Mouse (Mus musculus) G1E (cell line): ENCODE results near the gene Sorl1. TPM values are rescaled to one million over a fixed set of nuclear protein-coding genes. Genes with fewer than 3 reads are reported as not detected.

Experiments used
- ATAC-seq: 2 replicates; pipeline ENCODE4 v1.8.0; 2016; ENCODE audit warnings: mild to moderate bottlenecking; ENCODE audit not compliant: insufficient number of reproducible peaks, poor library complexity, low FRiP score, severe bottlenecking; ENCODE audit errors: extremely low read depth
- DNase-seq: peaks from one replicate; pipeline ENCODE4 v3.0.0; 2012; ENCODE audit warnings: low spot score
- H3K27me3 ChIP-seq: 2 replicates; pipeline ENCODE4 v1.6.1; 2012; ENCODE audit warnings: mild to moderate bottlenecking, low read length, inconsistent platforms; ENCODE audit not compliant: insufficient read depth
- H3K36me3 ChIP-seq: replicated peaks from 2 replicates; pipeline ENCODE3; 2012; ENCODE audit warnings: mild to moderate bottlenecking, inconsistent platforms
- H3K4me1 ChIP-seq: 2 replicates; pipeline ENCODE4 v1.6.1; 2012; ENCODE audit warnings: low read depth, low read length, inconsistent platforms, mixed read lengths; ENCODE audit not compliant: insufficient read depth
- H3K4me3 ChIP-seq: 2 replicates; pipeline ENCODE4 v1.5.1; 2012; ENCODE audit warnings: low read depth, mild to moderate bottlenecking, inconsistent platforms, low read length, moderate library complexity, mixed read lengths
- H3K9me3 ChIP-seq: replicated peaks from 2 replicates; pipeline ENCODE4 v1.6.1; 2012; ENCODE audit warnings: inconsistent platforms
- CTCF ChIP-seq: IDR thresholded peaks from 2 replicates; pipeline ENCODE4 v1.5.1; 2012; ENCODE audit warnings: low read depth, low read length, inconsistent platforms, mixed read lengths
- GATA1 ChIP-seq: IDR thresholded peaks from 2 replicates; pipeline ENCODE4 v1.6.1; 2012; ENCODE audit warnings: borderline replicate concordance, low read length, inconsistent platforms, mixed read lengths
- GATA2 ChIP-seq: IDR thresholded peaks from 2 replicates; pipeline ENCODE4 v1.6.1; 2012; ENCODE audit warnings: low read depth, low read length, inconsistent platforms, borderline replicate concordance
- POLR2AphosphoS5 ChIP-seq: IDR thresholded peaks from 2 replicates; pipeline ENCODE4 v1.6.1; 2012; ENCODE audit warnings: low read depth, low read length, inconsistent platforms; ENCODE audit not compliant: insufficient replicate concordance
- TAL1 ChIP-seq: conservative IDR thresholded peaks from 2 replicates; pipeline ENCODE4 v1.6.1; 2012; ENCODE audit warnings: low read depth, low read length, inconsistent platforms, mixed read lengths
- polyA plus RNA-seq: library from polyadenylated mRNA; stranded (reverse); fragments of >175 nt; gene quantifications from 2 replicates; pipeline ENCODE4 v1.2.3, GENCODE M21; 2012
- total RNA-seq, 2 experiments: library from RNA; stranded (forward) in 1 of 2; stranded (reverse) in 1 of 2; fragments of 200-1000 nt in 1 of 2; fragments of >200 nt in 1 of 2; fragmentation: Nextera tagmentation in 1 of 2; gene quantifications; 2 replicates each; pipeline ENCODE4 v1.2.3; 2014 to 2017

Sorl1 gene
- total and polyA plus RNA-seq, 3 experiments: under 0.01 to 0.05 TPM; not detected in 1

DNA sequence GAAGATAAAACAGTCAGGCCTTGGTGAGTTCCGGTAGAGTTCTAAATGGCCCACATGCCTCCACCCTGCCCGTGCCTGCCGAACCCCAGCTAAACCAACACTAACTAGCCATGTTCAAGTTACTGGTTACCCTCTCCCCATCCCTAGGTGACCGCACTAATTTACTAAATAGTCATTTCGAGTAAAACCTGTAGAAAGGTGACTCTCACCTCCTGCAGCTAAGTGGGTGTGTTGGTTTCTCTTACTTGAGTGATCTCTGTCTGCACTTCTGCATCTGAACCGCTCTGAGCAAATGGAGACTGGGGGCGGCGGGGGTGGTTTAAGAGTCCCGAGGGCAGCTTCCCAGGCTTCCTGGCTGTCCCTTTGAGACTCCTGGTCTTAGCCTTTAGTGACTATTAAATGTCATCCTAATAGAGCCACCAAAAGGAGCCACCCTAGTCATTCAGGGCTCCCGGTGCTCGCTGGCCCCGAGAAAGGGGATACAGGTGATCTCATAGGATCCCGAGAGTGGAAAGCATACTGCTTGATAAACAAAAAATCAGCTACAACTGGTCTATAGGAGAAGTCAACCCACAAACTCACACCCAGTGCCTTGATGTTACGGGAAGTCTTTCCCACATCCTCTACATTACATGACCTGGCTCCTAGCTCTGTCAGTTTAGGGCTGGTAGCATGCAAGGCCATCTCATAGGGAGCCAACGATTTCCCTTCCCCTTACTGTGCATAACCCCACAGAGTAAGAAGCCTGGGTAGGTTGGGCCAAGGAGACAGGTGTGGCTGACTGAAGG, 155.2 kb downstream of the Sorl1 start:
- no peaks in the 10 kb centered on the region for H3K36me3 ChIP-seq
- H3K4me1 ChIP-seq: no peaks in the 10 kb centered on the region
- H3K27me3 ChIP-seq: no peaks in the 10 kb centered on the region
- no peak for TF ChIP-seq POLR2AphosphoS5
- TF ChIP-seq GATA2: no peak
- no peak for TF ChIP-seq GATA1
- no peak for TF ChIP-seq TAL1
- TF ChIP-seq CTCF: no peak
- H3K4me3 ChIP-seq: no peak overlapping the region
- ATAC-seq (no peak), DNase-seq (no peak)
- peaks cover 6% of the 10 kb centered on the region; the same call in 1 of the 2 replicates for H3K9me3 ChIP-seq

DNA sequence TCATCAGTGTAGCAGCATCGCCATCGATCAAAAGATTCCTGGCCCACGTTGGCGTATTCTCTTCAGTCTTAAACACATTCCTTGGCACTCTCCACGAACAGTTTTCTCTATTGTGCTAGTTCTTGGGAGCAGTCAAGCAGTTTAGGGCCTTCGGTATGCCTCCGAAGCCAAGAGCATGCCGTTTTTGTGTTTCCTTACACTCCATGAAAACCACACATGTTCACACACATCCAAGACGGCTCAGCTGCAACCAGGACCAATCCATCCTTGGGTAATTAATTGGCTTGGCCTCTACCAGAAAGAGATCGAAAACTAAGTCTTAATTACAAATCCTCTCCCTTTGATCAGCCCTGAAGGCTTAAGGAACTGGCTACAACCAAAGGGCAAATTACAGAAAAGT, 162.8 kb downstream of the Sorl1 start:
- no peak for ATAC-seq
- TF ChIP-seq GATA1 (no peak), CTCF (no peak)

DNA sequence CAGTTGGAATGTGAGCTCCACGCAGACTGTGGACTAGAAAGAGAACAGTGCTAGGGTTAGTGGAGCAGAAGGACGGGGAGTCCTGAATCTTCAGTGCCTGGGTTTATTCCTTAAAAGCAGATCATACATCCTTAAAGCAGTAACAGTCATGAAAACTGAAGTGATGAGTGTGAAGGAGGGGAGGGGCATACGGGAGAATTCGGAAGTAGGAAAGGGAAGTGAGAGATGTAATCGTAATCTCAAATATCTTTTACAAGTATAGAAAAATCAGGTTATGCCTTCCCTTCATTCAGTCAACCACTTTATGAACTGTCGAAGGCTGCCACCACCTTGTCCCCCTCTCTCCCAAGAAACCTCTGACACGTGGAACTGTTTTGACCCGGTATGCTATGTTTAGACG, 165.8 kb downstream of the Sorl1 start:
- H3K4me3 ChIP-seq: no peak overlapping the region
- H3K4me1 ChIP-seq: no peaks in the 10 kb centered on the region
- H3K9me3 ChIP-seq: peaks cover 2% of the 10 kb centered on the region; the same call in 1 of the 2 replicates
- DNase-seq (no peak), ATAC-seq (no peak)
- no peak for TF ChIP-seq GATA2
- no peak for TF ChIP-seq TAL1
- no peak for TF ChIP-seq CTCF
- TF ChIP-seq GATA1: no peak
- no peak for TF ChIP-seq POLR2AphosphoS5
- no peaks in the 10 kb centered on the region for H3K36me3 ChIP-seq
- H3K27me3 ChIP-seq: no peaks in the 10 kb centered on the region

More for the DNA sequence above, 162.8 kb downstream of the Sorl1 start:
- Histone ChIP-seq H3K36me3 (no peaks in the 10 kb centered on the region), H3K4me3 (no peak overlapping the region), H3K4me1 (no peaks in the 10 kb centered on the region), H3K27me3 (no peaks in the 10 kb centered on the region), H3K9me3 (0 out of 2 replicates have a peak, but pooled peaks cover 2% of the 10 kb centered on the region)
- no peak for DNase-seq

- Histone ChIP-seq H3K9me3 (peaks cover 14% of the 10 kb centered on the region), H3K27me3 (no peaks in the 10 kb centered on the region; the same call in 1 of the 2 replicates), H3K4me3 (no peak overlapping the region), H3K36me3 (no peaks in the 10 kb centered on the region), H3K4me1 (no peaks in the 10 kb centered on the region)
- TF ChIP-seq GATA2 (no peak), CTCF (no peak), TAL1 (no peak), GATA1 (no peak), POLR2AphosphoS5 (no peak)
- DNase-seq: no peak
- ATAC-seq: no peak
These were observed 170.6 kb downstream of the Sorl1 start for GRCm38 (mm10) chr9:41953486-41953885.

GRCm38 (mm10) chr9:41952650-41953204, 171.4 kb downstream of the Sorl1 start:
- Histone ChIP-seq H3K4me1 (no peaks in the 10 kb centered on the region), H3K9me3 (peaks cover 14% of the 10 kb centered on the region), H3K27me3 (no peaks in the 10 kb centered on the region; the same call in 1 of the 2 replicates), H3K36me3 (no peaks in the 10 kb centered on the region), H3K4me3 (no peak overlapping the region)
- ATAC-seq (no peak), DNase-seq (no peak)
- no peak for TF ChIP-seq TAL1
- no peak for TF ChIP-seq POLR2AphosphoS5
- no peak for TF ChIP-seq GATA1
- TF ChIP-seq GATA2: no peak
- no peak for TF ChIP-seq CTCF

DNA sequence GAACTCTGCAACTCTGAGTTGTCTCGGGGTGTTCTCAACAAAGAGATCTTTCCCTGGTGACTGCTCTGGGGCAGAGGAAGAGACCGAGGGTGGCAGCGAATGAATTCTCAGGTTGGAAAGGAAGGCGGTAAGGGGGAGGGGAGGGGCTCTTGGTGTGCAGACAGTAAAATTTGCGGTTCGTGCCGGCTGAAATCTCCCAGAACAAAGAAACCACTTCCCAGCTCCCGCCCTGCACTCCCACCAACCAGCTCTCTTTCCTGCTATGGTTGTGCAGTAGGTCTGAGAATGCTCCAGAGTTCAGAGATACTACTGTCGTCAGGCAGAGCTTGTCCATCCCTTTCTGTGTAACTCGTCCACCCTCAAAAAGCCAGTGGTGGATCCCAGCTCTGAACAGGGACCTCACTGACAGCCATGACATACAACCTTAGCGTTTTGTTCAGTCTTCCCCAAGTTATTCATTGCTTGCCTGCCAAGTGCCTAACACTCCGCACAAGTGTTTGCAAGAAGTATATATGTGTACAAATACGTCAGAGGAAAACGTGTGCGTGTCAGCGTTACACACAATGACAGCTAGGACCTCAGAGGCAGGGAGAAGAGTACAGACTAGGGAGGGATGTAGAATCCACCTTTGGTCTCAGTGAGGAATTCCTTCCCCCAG, 172.5 kb downstream of the Sorl1 start:
- DNase-seq (no peak), ATAC-seq (no peak)
- no peak for TF ChIP-seq POLR2AphosphoS5
- no peak for TF ChIP-seq GATA2
- no peak for TF ChIP-seq GATA1
- TF ChIP-seq CTCF: no peak
- no peak for TF ChIP-seq TAL1
- Histone ChIP-seq H3K4me3 (no peak overlapping the region), H3K4me1 (no peaks in the 10 kb centered on the region), H3K36me3 (no peaks in the 10 kb centered on the region), H3K27me3 (no peaks in the 10 kb centered on the region; the same call in 1 of the 2 replicates), H3K9me3 (peaks cover 11% of the 10 kb centered on the region)
